Mouse (Mus musculus) E14TG2a.4 (cell line): Measurements from ENCODE around the gene 4930432M17Rik.

Experiments used
- CTCF ChIP-seq: conservative IDR thresholded peaks from 2 replicates; pipeline ENCODE4 v1.5.1; 2014; ENCODE audit warnings: low read length
- NANOG ChIP-seq: IDR thresholded peaks from 2 replicates; pipeline ENCODE4 v1.6.1; 2014; ENCODE audit warnings: borderline replicate concordance, low read length, mixed read lengths

DNA sequence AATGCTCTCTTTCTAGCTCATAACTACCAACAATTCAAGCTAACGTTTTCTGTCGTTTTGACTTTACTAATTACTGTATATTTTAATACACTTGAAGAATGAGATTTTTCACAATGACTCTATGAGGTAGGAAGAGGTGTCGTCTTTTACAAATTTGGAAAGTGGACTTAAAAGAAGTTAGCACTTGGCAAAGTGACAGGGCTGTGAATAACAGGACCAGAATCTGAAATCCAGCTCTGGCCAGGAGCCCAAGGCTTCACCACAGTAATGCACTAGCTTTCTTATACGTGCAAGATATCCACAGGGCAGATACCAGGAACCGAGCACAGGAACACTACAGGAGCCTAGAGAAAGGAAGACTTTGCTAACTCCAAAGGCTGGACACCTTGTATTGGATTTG lies 35.5 kb downstream of the 4930432M17Rik start:
- no peak for TF ChIP-seq CTCF
- no peak for TF ChIP-seq NANOG
